Comparison of ENCODE assay signal across 8 mouse cellular contexts in the genomic region with DNA sequence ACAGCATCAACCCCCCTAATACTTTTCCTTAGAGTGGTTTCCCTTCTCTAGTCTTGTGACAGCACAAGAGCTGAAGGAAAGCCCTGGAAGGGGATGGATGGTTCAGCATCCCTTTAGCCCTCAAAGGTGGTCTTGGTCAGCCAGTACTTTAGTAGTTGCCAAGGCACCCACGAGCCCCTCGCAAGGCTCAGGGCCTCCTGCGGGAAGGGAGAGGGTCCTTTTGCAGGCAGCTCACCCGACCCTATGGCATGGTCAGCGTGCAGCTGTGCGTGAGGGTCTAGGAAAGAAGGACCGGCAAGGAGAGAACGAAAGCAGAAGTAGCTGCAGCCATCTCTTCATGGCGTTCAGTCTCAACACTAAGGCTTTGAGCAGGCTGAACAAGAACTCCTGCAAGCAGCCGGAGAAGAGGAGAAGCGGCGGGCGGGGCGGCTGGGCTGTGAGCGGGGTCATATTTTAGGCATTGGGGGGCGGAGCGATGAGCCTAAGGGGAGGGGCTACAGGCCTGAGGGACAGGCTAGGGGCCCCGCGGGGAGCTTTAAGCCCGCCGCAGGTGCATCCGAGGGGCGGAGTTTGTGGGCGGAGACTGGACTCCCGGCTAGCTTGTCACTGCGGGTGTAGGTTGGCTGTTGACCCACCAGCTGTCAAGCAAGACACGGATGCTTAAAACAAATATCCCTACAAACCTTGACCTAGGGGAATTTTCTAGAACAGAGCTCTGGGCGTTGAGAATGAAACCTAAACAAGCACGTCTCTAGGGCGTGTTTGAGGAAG. TPM values are rescaled to one million over a fixed set of nuclear protein-coding genes. Genes with fewer than 3 reads are reported as not detected.
DNase-seq lines count a peak whose midpoint lies in the region; ATAC-seq and TF ChIP-seq lines count a peak whose summit lies in the region.

No protein-coding gene starts in this region.

- H3K27me3 ChIP-seq in embryonic facial prominence, embryonic 10.5 days (replicated peaks; ENCODE audit: low read depth, poor library complexity, severe bottlenecking), result peaks cover 42% of the 10 kb centered on the region
- no peaks in the 10 kb centered on the region for H3K27me3 ChIP-seq in lung, embryonic 14.5 days (ENCODE audit: insufficient read depth, low read length)
- H3K27me3 ChIP-seq in neural tube, embryonic 14.5 days (ENCODE audit: control insufficient read depth, insufficient read depth, low read length), result no peaks in the 10 kb centered on the region
- H3K27me3 ChIP-seq in thymus, adult 2 months (ENCODE audit: control insufficient read depth, insufficient read depth, low read length), result no peaks in the 10 kb centered on the region

- peaks cover 23% of the 10 kb centered on the region for H3K4me1 ChIP-seq in embryonic facial prominence, embryonic 10.5 days
- H3K4me1 ChIP-seq in lung, embryonic 14.5 days (ENCODE audit: insufficient read depth), result peaks cover 11% of the 10 kb centered on the region
- H3K4me1 ChIP-seq in neural tube, embryonic 14.5 days (ENCODE audit: control insufficient read depth, insufficient read depth, low read length), result peaks cover 5% of the 10 kb centered on the region; the same call in 1 of the 2 replicates
- H3K4me1 ChIP-seq in thymus, adult 2 months (replicated peaks; ENCODE audit: control insufficient read depth, insufficient read depth, low read length), result peaks cover 18% of the 10 kb centered on the region

- no peak for TF ChIP-seq CTCF in lung, embryonic 14.5 days (IDR thresholded peaks at IDR 0.05; ENCODE audit: low read depth)
- no peak for TF ChIP-seq CTCF in thymus, adult 2 months (IDR thresholded peaks at IDR 0.05; ENCODE audit: borderline replicate concordance, control insufficient read depth, extremely low read depth, insufficient read depth, low read length, poor library complexity)

- DNase-seq in CD4-positive, CD25-positive, alpha-beta regulatory T cell, adult 2 months (ENCODE audit: low read depth, low spot score), result peak; percentile 87
- DNase-seq in adrenal gland, postnatal 10 days, result peak; percentile 86
- DNase-seq in embryonic facial prominence, embryonic 10.5 days (ENCODE audit: low spot score), result peak; percentile 90
- DNase-seq in heart, adult 9 months (ENCODE audit: low spot score in 2 of 2), result peak; percentile 73 to 75
- DNase-seq in kidney, adult 8-10 months, result peak; percentile 77 to 84
- DNase-seq in lung, embryonic 14.5 days, result peak; percentile 91
- DNase-seq in thymus, adult 2 months, result peak; percentile 89

- H3K4me2 ChIP-seq in lung, embryonic 14.5 days, result peak overlapping the region; percentile 66
- H3K4me2 ChIP-seq in neural tube, embryonic 14.5 days (ENCODE audit: low read depth, low read length), result peak overlapping the region; percentile 50

- H3K9me3 ChIP-seq in embryonic facial prominence, embryonic 10.5 days, result no peaks in the 10 kb centered on the region
- no peaks in the 10 kb centered on the region for H3K9me3 ChIP-seq in lung, embryonic 14.5 days (ENCODE audit: low read depth, low read length)
- no peaks in the 10 kb centered on the region for H3K9me3 ChIP-seq in neural tube, embryonic 14.5 days (ENCODE audit: control insufficient read depth, low read length)

- H3K27ac ChIP-seq in embryonic facial prominence, embryonic 10.5 days (replicated peaks), result peak overlapping the region; percentile 70
- 0 out of 2 replicates have a peak overlapping the region, but pooled peaks have one; percentile 37 for H3K27ac ChIP-seq in lung, embryonic 14.5 days (ENCODE audit: low read depth)
- H3K27ac ChIP-seq in neural tube, embryonic 14.5 days (ENCODE audit: low read depth, low read length), result no peak overlapping the region
- H3K27ac ChIP-seq in thymus, adult 2 months (ENCODE audit: control insufficient read depth, insufficient read depth, low read length), result peak overlapping the region; percentile 13; the same call in 1 of the 2 replicates

- peak; percentile 82 for ATAC-seq in lung, embryonic 14.5 days (ENCODE audit: insufficient read depth)
- peak; percentile 85 for ATAC-seq in neural tube, embryonic 14.5 days (ENCODE audit: low read depth)

- WGBS in embryonic facial prominence, embryonic 10.5 days, result 2% methylated on average over 30 of the region's 30 CpGs
- WGBS in lung, embryonic 14.5 days, result 1% methylated on average over 30 of the region's 30 CpGs
- under 1% methylated on average over 30 of the region's 30 CpGs for WGBS in neural tube, embryonic 14.5 days
- WGBS in thymus, adult 2 months, result under 1% methylated on average over 30 of the region's 30 CpGs

- H3K9ac ChIP-seq in lung, embryonic 14.5 days, result peak overlapping the region; percentile 27
- H3K9ac ChIP-seq in neural tube, embryonic 14.5 days (replicated peaks; ENCODE audit: low read depth, low read length), result peak overlapping the region; percentile 29; the same call in 1 of the 2 replicates

- H3K4me3 ChIP-seq in embryonic facial prominence, embryonic 10.5 days, result peak overlapping the region; percentile 52
- peak overlapping the region; percentile 28 for H3K4me3 ChIP-seq in lung, embryonic 14.5 days (ENCODE audit: low read depth, low read length)
- H3K4me3 ChIP-seq in neural tube, embryonic 14.5 days (ENCODE audit: low read depth, low read length), result peak overlapping the region; percentile 31
- peak overlapping the region; percentile 44 for H3K4me3 ChIP-seq in thymus, adult 2 months (ENCODE audit: control insufficient read depth, insufficient read depth, low read length)

- TF ChIP-seq POLR2A in thymus, adult 2 months (IDR thresholded peaks at IDR 0.05; ENCODE audit: control insufficient read depth, extremely low read depth, insufficient read depth, low read length, poor library complexity), result no peak

- H3K36me3 ChIP-seq in embryonic facial prominence, embryonic 10.5 days (replicated peaks), result peaks cover 9% of the 10 kb centered on the region; the same call in 1 of the 2 replicates
- peaks cover 14% of the 10 kb centered on the region for H3K36me3 ChIP-seq in lung, embryonic 14.5 days (ENCODE audit: insufficient read depth)
- no peaks in the 10 kb centered on the region for H3K36me3 ChIP-seq in neural tube, embryonic 14.5 days (ENCODE audit: control insufficient read depth, insufficient read depth, low read length)
- H3K36me3 ChIP-seq in thymus, adult 2 months (ENCODE audit: control insufficient read depth, insufficient read depth, low read length), result no peaks in the 10 kb centered on the region

RNA-seq across cellular contexts. Expression of gene Synj2, which starts 6.3 kb away (rescaled TPM):
- 10 to 100 TPM in 1 of 2 experiments, 1 to 10 TPM in 1; 8.2 to 15.4 TPM for total RNA-seq in adrenal gland, postnatal 10 days (2021)
- polyA plus RNA-seq in embryonic facial prominence, embryonic 10.5 days (2016; fragmentation: Nextera tagmentation; extraction: Ambion mirVana), result 1.4 and 1.8 TPM in 2 replicates
- 3.6 TPM in 2 replicates for polyA plus RNA-seq in lung, embryonic 14.5 days (2014; fragmentation: Nextera tagmentation; extraction: Ambion mirVana)
- 1.7 and 2.2 TPM in 2 replicates for polyA plus RNA-seq in neural tube, embryonic 14.5 days (2014; fragmentation: Nextera tagmentation; extraction: Ambion mirVana)
- 9.0 and 9.8 TPM in 2 replicates for polyA plus RNA-seq in thymus, adult 2 months (2012; rRNA removed)
